Mouse (Mus musculus) heart, embryonic 11.5 days (tissue): ENCODE results near the gene Morf4l1. TPM values are rescaled to one million over a fixed set of nuclear protein-coding genes. Genes with fewer than 3 reads are reported as not detected.

Experiments used
- ATAC-seq: fragments of 200-750 bp; cut with Nextera tagmentation; replicated peaks from 2 replicates; pipeline ENCODE4 v1.8.0; 2017; ENCODE audit warnings: moderate library complexity; ENCODE audit not compliant: insufficient number of reproducible peaks, low FRiP score, low TSS enrichment
- H3K27ac ChIP-seq: fragments of 300-500 bp; sonication (generic); 2 replicates; pipeline ENCODE4 v1.5.1; 2014; ENCODE audit warnings: mild to moderate bottlenecking, low read depth, low read length
- H3K27me3 ChIP-seq: fragments of 300-500 bp; sonication (generic); 2 replicates; pipeline ENCODE4 v1.6.1; 2014; ENCODE audit warnings: mild to moderate bottlenecking, low read length, mixed read lengths; ENCODE audit not compliant: control insufficient read depth, insufficient read depth
- H3K36me3 ChIP-seq: fragments of 300-500 bp; sonication (generic); 2 replicates; pipeline ENCODE4 v1.6.1; 2014; ENCODE audit warnings: mild to moderate bottlenecking, low read length, moderate library complexity, mixed read lengths; ENCODE audit not compliant: control insufficient read depth, insufficient read depth
- H3K4me1 ChIP-seq: fragments of 300-500 bp; sonication (generic); 2 replicates; pipeline ENCODE4 v1.6.1; 2014; ENCODE audit warnings: low read length; ENCODE audit not compliant: control insufficient read depth, insufficient read depth
- H3K4me2 ChIP-seq: fragments of 300-500 bp; sonication (generic); 2 replicates; pipeline ENCODE4 v1.6.1; 2014; ENCODE audit warnings: mild to moderate bottlenecking, moderate library complexity
- H3K4me3 ChIP-seq: fragments of 300-500 bp; sonication (generic); 2 replicates; pipeline ENCODE4 v1.5.1; 2014; ENCODE audit warnings: low read depth, low read length
- H3K9ac ChIP-seq: fragments of 300-500 bp; sonication (generic); 2 replicates; pipeline ENCODE4 v1.6.1; 2014; ENCODE audit warnings: mild to moderate bottlenecking, low read depth, low read length, moderate library complexity
- H3K9me3 ChIP-seq: fragments of 300-500 bp; sonication (generic); replicated peaks from 2 replicates; pipeline ENCODE4 v1.6.1; 2016; ENCODE audit warnings: low read length; ENCODE audit not compliant: control insufficient read depth
- WGBS: fragments of 180-500 bp; shearing (Covaris S2); extraction: QIAGEN DNeasy Blood & Tissue Kit; methylation state at CpG from one replicate; pipeline ENCODE4 v1.1.7; 2014; ENCODE audit not compliant: insufficient replicate concordance; 5-methylcytosine and 5-hydroxymethylcytosine counted together
- polyA plus RNA-seq: library from polyadenylated mRNA; unstranded; fragments of >200 nt; fragmentation: Nextera tagmentation; extraction: Ambion mirVana; gene quantifications from 2 replicates; pipeline ENCODE4 v1.2.1, GENCODE M21; 2014

The Morf4l1 gene
- polyA plus RNA-seq, 1 experiment from 2014 or later = 376 TPM

DNA sequence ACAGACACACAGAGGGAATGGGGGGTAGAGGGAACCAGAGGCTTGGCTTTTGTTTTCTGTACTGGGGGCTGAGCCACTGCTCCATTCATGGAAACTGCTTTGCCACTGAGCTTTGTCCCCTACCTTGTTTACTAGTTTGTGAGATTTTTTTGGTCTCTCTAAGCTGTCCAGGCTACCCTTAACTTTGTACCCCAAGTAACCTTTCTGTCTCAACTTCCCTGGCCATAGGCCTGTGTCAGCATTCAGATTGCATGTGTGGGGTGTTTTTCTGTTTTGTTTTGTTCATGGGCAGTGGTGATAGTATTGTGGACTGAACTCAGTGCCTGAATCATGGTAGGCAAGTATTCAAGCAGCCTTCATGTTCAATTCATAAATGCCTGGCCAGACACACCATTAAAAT lies 6.3 kb downstream of the Morf4l1 start:
- Histone ChIP-seq H3K9ac (no peak overlapping the region), H3K36me3 (peaks cover 9% of the 10 kb centered on the region)
- ATAC-seq = no peak

DNA sequence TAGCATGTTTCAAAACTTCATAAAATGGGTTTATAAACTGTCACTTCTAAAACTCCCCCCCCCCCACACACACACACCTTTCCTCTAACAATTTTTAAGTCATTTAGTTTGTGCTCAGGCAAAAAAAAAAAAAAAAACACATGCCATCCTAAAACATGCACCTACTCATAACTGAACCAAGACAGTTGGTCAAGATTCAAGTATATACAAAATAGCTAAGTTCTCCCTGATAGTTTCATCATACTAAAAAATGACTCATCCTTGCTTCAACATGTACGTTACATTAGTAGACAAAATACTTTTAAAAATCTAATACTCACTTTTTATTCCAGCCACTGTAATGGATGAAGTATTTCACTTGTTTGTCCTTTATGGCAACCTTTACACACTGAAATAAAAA lies 7.7 kb downstream of the Morf4l1 start:
- H3K27me3 ChIP-seq = no peaks in the 10 kb centered on the region
- no peak for ATAC-seq
- no peak overlapping the region for H3K4me2 ChIP-seq
- peaks cover 5% of the 10 kb centered on the region; the same call in 1 of the 2 replicates for H3K4me1 ChIP-seq
- H3K27ac ChIP-seq = no peak overlapping the region
- no peaks in the 10 kb centered on the region for H3K9me3 ChIP-seq
- no peak overlapping the region for H3K9ac ChIP-seq
- 89% methylated on average over 1 of the region's 1 CpGs for WGBS
- H3K36me3 ChIP-seq = peaks cover 11% of the 10 kb centered on the region
- H3K4me3 ChIP-seq = no peak overlapping the region

More for the DNA sequence above, 6.3 kb downstream of the Morf4l1 start:
- H3K9me3 ChIP-seq = no peaks in the 10 kb centered on the region
- H3K27me3 ChIP-seq = no peaks in the 10 kb centered on the region
- peaks cover 10% of the 10 kb centered on the region for H3K4me1 ChIP-seq
- no peak overlapping the region for H3K4me3 ChIP-seq
- H3K27ac ChIP-seq = no peak overlapping the region
- H3K4me2 ChIP-seq = no peak overlapping the region

DNA sequence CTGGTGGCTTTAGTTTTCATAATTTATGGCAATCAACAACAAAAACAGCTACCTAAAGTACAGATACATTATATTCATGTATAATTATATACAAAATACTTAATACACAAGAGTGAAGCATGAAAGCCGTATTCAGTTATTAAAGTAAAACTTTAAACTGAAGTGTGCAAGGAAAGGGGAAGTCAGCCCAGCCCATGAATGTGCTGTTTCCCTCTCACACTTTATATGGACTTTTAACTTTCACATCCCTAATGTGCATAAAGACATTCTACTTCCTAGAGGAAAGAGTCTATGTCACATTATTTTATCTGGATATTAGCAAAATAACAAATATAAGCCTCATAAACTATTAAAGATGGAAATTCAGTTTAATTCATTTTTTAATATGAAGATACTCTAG lies 9.1 kb downstream of the Morf4l1 start:
- 93% methylated on average over 1 of the region's 1 CpGs for WGBS
- H3K36me3 ChIP-seq = peaks cover 18% of the 10 kb centered on the region
- ATAC-seq = no peak

DNA sequence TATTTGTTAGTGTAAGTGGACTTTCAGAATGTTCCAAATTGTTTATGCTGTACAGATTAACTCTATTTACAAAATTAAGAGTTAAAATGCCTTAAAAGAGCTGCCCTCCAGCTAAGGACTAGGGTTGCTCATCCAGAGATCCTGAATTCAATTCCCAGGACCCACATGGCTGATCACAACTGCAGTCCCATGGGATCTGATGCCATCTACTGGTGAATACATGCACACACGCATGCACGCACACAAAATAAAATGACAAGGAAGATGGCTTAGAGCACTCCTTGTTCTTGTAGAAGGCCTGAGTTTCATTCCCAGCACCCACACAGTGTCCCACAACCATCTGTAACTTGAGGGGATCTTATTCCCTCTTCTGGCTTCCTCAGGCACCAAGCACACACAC lies 13.8 kb downstream of the Morf4l1 start:
- Histone ChIP-seq H3K27ac (no peak overlapping the region), H3K36me3 (peaks cover 41% of the 10 kb centered on the region), H3K9ac (no peak overlapping the region), H3K27me3 (no peaks in the 10 kb centered on the region), H3K4me3 (no peak overlapping the region), H3K4me2 (no peak overlapping the region), H3K4me1 (no peaks in the 10 kb centered on the region), H3K9me3 (no peaks in the 10 kb centered on the region)
- no peak for ATAC-seq
- WGBS = 67% methylated on average over 2 of the region's 2 CpGs

More for the DNA sequence above, 9.1 kb downstream of the Morf4l1 start:
- no peak overlapping the region for H3K9ac ChIP-seq
- H3K4me3 ChIP-seq = no peak overlapping the region
- no peaks in the 10 kb centered on the region for H3K27me3 ChIP-seq
- no peaks in the 10 kb centered on the region for H3K4me1 ChIP-seq
- no peak overlapping the region for H3K27ac ChIP-seq
- H3K4me2 ChIP-seq = no peak overlapping the region
- no peaks in the 10 kb centered on the region for H3K9me3 ChIP-seq

DNA sequence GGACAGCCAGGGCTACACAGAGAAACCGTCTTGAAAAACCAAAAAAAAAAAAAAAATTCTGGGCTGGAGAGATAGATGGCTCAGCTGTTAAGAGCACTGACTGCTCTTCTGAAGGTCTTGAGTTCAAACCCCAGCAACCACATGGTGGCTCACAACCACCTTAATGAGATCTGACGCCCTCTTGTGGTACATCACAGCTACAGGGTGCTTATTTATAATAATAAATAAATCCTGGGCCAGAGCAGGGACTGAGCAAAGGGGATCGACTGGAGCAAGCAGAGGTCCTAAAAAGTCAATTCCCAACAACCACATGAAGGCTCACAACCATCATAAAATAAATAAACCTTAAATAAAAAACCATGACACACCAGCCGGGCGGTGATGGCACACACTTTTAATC lies 15.6 kb downstream of the Morf4l1 start:
- Histone ChIP-seq H3K9ac (no peak overlapping the region), H3K4me2 (no peak overlapping the region), H3K27ac (no peak overlapping the region), H3K4me1 (no peaks in the 10 kb centered on the region), H3K36me3 (peaks cover 50% of the 10 kb centered on the region), H3K27me3 (no peaks in the 10 kb centered on the region), H3K9me3 (no peaks in the 10 kb centered on the region), H3K4me3 (no peak overlapping the region)
- WGBS = 85% methylated on average over 5 of the region's 5 CpGs
- no peak for ATAC-seq

DNA sequence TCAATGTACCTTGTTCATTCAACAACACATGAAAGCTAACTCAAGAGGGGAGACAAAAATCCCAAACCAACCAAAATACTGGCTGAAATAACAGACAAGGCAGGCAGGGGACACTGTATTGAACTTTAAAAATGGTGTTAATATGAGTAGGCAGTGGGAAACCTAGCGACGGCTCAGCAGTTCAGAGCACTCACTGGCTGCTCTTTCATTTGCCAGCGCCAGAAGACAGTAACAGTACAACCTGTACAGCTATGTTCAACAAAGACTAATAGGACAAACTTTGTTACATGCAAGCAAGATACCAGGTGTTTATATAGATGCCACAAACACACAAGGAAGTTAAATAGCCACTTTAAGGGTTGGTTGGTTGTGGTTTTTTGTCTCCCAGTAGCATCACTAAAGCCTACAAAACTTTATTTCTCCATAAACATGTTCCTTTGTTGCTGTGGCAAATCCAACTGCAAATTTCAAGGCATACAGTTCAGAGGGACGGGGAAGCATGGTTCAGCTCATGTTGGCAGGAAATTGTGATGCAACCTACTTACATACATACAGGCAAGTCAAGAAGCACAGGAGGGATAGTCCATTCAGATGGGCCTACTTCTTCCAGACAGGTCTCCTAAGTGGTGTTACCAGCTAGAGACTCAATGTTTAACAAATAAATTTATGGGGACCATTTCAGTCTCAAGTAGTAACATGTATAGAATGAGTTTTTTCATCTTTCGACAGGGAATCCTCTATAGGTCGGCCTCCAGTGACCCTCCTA lies 25.1 kb downstream of the Morf4l1 start:
- WGBS = 91% methylated on average over 6 of the region's 6 CpGs
- H3K4me2 ChIP-seq = no peak overlapping the region
- no peak overlapping the region for H3K4me3 ChIP-seq
- H3K4me1 ChIP-seq = no peaks in the 10 kb centered on the region
- peaks cover 30% of the 10 kb centered on the region for H3K36me3 ChIP-seq
- H3K27me3 ChIP-seq = no peaks in the 10 kb centered on the region
- no peak overlapping the region for H3K27ac ChIP-seq
- H3K9ac ChIP-seq = no peak overlapping the region
- no peaks in the 10 kb centered on the region for H3K9me3 ChIP-seq
- no peak for ATAC-seq

DNA sequence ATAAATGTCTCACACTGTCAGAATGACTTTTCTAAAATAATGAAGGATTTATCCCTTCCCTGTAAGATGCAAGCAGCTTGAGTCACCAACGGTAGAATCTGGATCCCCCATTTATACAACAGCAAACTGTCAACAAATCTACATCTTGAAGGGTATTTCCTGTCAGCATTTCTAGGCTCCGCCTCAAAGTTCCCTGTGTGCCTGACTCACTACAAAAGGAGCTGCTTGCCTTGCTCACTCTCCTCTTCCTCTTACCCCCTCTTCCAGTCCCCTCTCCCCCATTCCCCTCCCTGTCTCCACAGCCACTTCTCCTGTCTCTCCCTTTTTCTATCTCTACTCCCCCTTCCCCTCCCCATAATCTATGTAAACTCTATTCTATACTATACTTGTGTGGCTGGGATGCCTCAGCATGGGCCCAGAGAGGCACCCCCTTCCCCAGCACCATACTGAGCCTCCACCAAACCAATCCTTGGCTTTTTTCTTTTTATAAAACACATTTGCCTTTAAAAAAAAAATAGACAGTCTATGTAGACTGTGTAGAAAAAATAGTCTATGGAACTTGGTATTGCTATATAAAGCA lies 26.6 kb downstream of the Morf4l1 start:
- 86% methylated on average over 2 of the region's 2 CpGs for WGBS
- H3K36me3 ChIP-seq = peaks cover 29% of the 10 kb centered on the region
- H3K27ac ChIP-seq = no peak overlapping the region
- no peak for ATAC-seq
- H3K4me1 ChIP-seq = no peaks in the 10 kb centered on the region
- H3K27me3 ChIP-seq = no peaks in the 10 kb centered on the region
- no peaks in the 10 kb centered on the region for H3K9me3 ChIP-seq
- H3K9ac ChIP-seq = no peak overlapping the region
- no peak overlapping the region for H3K4me3 ChIP-seq
- no peak overlapping the region for H3K4me2 ChIP-seq

DNA sequence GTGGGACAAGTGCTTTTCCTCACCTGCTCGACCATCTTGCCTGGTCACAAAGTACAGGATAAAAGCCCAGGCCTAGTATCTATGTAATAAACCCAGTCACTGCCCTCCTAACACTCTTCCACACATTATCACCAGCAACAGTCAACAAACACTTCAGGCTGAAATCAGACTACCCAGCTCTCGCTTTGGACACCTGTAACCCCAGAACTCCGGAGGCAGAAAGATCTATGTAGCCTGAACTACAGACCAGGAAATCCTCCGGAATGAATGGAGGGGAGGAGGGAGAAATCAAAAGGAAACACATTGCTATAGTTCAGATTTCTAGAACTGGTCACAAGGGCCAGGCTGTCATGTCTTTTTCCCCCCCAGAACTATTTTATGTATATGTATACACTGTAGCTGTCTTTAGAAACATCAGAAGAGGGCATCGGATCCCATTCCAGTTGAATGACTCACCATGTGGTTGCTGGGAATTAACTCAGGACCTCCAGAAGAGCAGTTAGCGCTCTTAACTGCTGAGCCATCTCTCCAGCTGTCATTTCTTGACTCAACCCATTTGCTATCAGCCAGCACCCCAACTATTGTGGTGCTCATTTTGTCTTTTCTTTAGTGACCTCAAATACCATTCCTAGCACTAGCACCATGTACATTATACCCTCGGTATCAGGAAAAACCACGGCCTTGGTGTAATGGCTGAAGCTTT lies 29.7 kb downstream of the Morf4l1 start:
- Histone ChIP-seq H3K4me1 (no peaks in the 10 kb centered on the region), H3K27ac (no peak overlapping the region), H3K4me3 (no peak overlapping the region), H3K9me3 (no peaks in the 10 kb centered on the region), H3K9ac (no peak overlapping the region), H3K4me2 (no peak overlapping the region), H3K36me3 (peaks cover 15% of the 10 kb centered on the region), H3K27me3 (no peaks in the 10 kb centered on the region)
- no peak for ATAC-seq
- WGBS = 81% methylated on average over 8 of the region's 8 CpGs
